Mouse (Mus musculus) ZHBTc4 (cell line): ENCODE measurements at regions not wholly inside any gene's neighbourhood (a gene's known extent, or its start where the extent isn't known, plus 50 kb on each side); places are given as distances from the start of the nearest gene placed in this dataset.
A peak's percentile ranks its signal among the peaks of the same experiment; 100 is the strongest.

Experiments used
- DNase-seq: peaks from one replicate; pipeline ENCODE4 v3.0.0-alpha.2; 2011; ENCODE audit warnings: low read depth, low spot score

DNA sequence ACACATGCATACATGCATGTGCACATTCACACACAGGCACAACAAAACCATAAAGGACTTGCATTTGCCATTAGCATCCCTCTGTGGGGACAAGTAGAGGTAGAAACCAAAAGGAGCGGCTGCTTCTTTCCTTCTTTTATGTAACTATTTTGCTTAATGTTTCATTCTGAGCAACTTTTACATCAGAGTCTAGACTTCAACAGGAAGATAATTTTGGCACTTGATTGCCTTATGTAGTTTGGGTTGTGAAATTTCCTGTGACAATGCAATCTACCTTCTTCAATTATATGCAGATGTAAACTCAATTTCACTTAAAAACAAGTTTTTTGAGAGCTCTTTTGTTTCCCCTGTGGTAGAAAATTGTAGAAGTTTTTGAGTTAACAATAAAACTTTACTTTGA lies 56.1 kb upstream of the Adgrf1 start:
- DNase-seq, result no peak

DNA sequence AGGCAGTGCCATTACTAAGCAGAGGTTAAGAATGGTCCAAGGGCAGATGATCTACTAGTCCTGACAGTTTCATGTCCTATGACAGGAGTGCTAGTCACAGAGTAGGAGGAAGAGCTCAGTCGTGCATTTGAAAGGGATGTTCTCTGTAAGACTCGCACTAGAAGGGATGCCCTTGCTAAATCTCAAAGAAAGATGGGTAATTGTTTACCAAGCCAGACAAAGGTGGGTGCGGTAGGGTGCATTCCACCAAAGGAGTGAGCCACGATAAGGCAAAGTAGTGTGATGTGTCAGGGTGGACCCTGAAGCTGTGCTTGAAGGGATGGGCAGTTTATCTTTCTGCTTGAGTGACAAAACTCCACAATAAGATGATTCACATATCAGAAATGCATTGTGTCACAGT lies 50.5 kb upstream of the Adgrf1 start:
- peak; percentile 76 for DNase-seq
